Mouse (Mus musculus) lung, embryonic 14.5 days (tissue): ENCODE results near the gene Hcrt. TPM values are rescaled to one million over a fixed set of nuclear protein-coding genes. Genes with fewer than 3 reads are reported as not detected.
A peak's percentile ranks its signal among the peaks of the same experiment; 100 is the strongest.

Experiments
- ATAC-seq: fragments of 200-750 bp; cut with Nextera tagmentation; 2 replicates; pipeline ENCODE4 v1.8.0; 2017; ENCODE audit warnings: mild to moderate bottlenecking, moderate TSS enrichment, moderate library complexity; ENCODE audit not compliant: insufficient read depth
- DNase-seq: peaks from one replicate; pipeline ENCODE4 v3.0.0-alpha.2; 2015
- H3K27ac ChIP-seq: fragments of 300-500 bp; sonication (generic); 2 replicates; pipeline ENCODE4 v1.5.1; 2014; ENCODE audit warnings: low read depth, mild to moderate bottlenecking, moderate library complexity
- H3K27me3 ChIP-seq: fragments of 300-500 bp; sonication (generic); 2 replicates; pipeline ENCODE4 v1.6.1; 2014; ENCODE audit warnings: low read length, control low read depth; ENCODE audit not compliant: insufficient read depth
- H3K36me3 ChIP-seq: fragments of 300-500 bp; sonication (generic); 2 replicates; pipeline ENCODE4 v1.6.1; 2014; ENCODE audit warnings: control low read depth; ENCODE audit not compliant: insufficient read depth
- H3K4me1 ChIP-seq: fragments of 300-500 bp; sonication (generic); 2 replicates; pipeline ENCODE4 v1.6.1; 2014; ENCODE audit warnings: antibody characterized with exemption, control low read depth; ENCODE audit not compliant: insufficient read depth
- H3K4me2 ChIP-seq: fragments of 300-500 bp; sonication (generic); 2 replicates; pipeline ENCODE4 v1.6.1; 2014; ENCODE audit warnings: mild to moderate bottlenecking
- H3K4me3 ChIP-seq: fragments of 300-500 bp; sonication (generic); 2 replicates; pipeline ENCODE4 v1.5.1; 2014; ENCODE audit warnings: low read depth, low read length
- H3K9ac ChIP-seq: fragments of 300-500 bp; sonication (generic); 2 replicates; pipeline ENCODE4 v1.6.1; 2014
- H3K9me3 ChIP-seq: fragments of 300-500 bp; sonication (generic); 2 replicates; pipeline ENCODE4 v1.6.1; 2016; ENCODE audit warnings: low read depth, low read length, control low read depth
- CTCF ChIP-seq: IDR thresholded peaks from 2 replicates; pipeline ENCODE4 v1.5.1; 2016; ENCODE audit warnings: antibody characterized with exemption, low read depth
- WGBS: fragments of 180-500 bp; shearing (Covaris S2); extraction: QIAGEN DNeasy Blood & Tissue Kit; methylation state at CpG from one replicate; pipeline ENCODE4 v1.1.7; 2014; 5-methylcytosine and 5-hydroxymethylcytosine counted together
- polyA plus RNA-seq: library from polyadenylated mRNA; unstranded; fragments of >200 nt; fragmentation: Nextera tagmentation; extraction: Ambion mirVana; gene quantifications from 2 replicates; pipeline ENCODE4 v1.2.1, GENCODE M21; 2014

Hcrt gene
- polyA plus RNA-seq, 1 experiment from 2014 or later: not detected

- Histone ChIP-seq H3K36me3 (peaks cover 55% of the 10 kb centered on the region), H3K4me2 (peak within 1 kb of the TSS; percentile 80), H3K9ac (peak within 1 kb of the TSS; percentile 95), H3K4me1 (peaks cover 19% of the 10 kb centered on the region), H3K9me3 (no peaks in the 10 kb centered on the region), H3K4me3 (peak within 1 kb of the TSS; percentile 96), H3K27ac (peak within 1 kb of the TSS; percentile 84), H3K27me3 (no peaks in the 10 kb centered on the region)
- ATAC-seq: peak; percentile 89
- no peak for TF ChIP-seq CTCF
- peak; percentile 95 for DNase-seq
- 2% methylated on average over 48 of the region's 48 CpGs for whole genome bisulfite sequencing
Measured at GRCm38 (mm10) chr11:100711783-100712615, 50.7 kb downstream of the Hcrt start, which contains the start of gene Kat2a. Kat2a (minus strand) TSS chr11:100712465.

Other genes starting within 250 kb of the Hcrt start
- 140 and 146 TPM in 2 replicates for gene Acly, start 234.9 kb downstream of the Hcrt start, polyA plus RNA-seq
- 0.74 and 0.87 TPM in 2 replicates for gene Ttc25, start 217.3 kb downstream of the Hcrt start, polyA plus RNA-seq
- gene Cnp, start 188.0 kb downstream of the Hcrt start, polyA plus RNA-seq: 24.4 and 25.4 TPM in 2 replicates
- gene Nkiras2, start 143.7 kb downstream of the Hcrt start, polyA plus RNA-seq: 60.3 and 65.4 TPM in 2 replicates
- gene Dnajc7, start 142.8 kb downstream of the Hcrt start, polyA plus RNA-seq: 71.6 and 79.4 TPM in 2 replicates
- gene Zfp385c, start 70.5 kb downstream of the Hcrt start, polyA plus RNA-seq: not detected in 2 replicates
- 3.1 and 3.3 TPM in 2 replicates for gene Dhx58, start 58.7 kb downstream of the Hcrt start, polyA plus RNA-seq
- 68.9 and 73.6 TPM in 2 replicates for gene Kat2a, start 50.5 kb downstream of the Hcrt start, polyA plus RNA-seq
- 0.46 and 0.97 TPM in 2 replicates for gene Hspb9, start 49.1 kb downstream of the Hcrt start, polyA plus RNA-seq
- 49.9 and 51.3 TPM in 2 replicates for gene Rab5c, start 24.7 kb downstream of the Hcrt start, polyA plus RNA-seq
- gene Kcnh4, start 3.0 kb downstream of the Hcrt start, polyA plus RNA-seq: not detected in 2 replicates
- gene Ghdc, start 8.0 kb upstream of the Hcrt start, polyA plus RNA-seq: 2.3 and 2.9 TPM in 2 replicates
- 26.6 and 27.9 TPM in 2 replicates for gene Stat5b, start 87.8 kb upstream of the Hcrt start, polyA plus RNA-seq
- 5.4 and 5.8 TPM in 2 replicates for gene Stat5a, start 96.4 kb upstream of the Hcrt start, polyA plus RNA-seq
- gene Stat3, start 176.6 kb upstream of the Hcrt start, polyA plus RNA-seq: 33.8 and 36.5 TPM in 2 replicates
- 137 and 143 TPM in 2 replicates for gene Cavin1, start 208.0 kb upstream of the Hcrt start, polyA plus RNA-seq
- gene Atp6v0a1, start 246.5 kb upstream of the Hcrt start, polyA plus RNA-seq: 32.8 and 38.0 TPM in 2 replicates